Mouse (Mus musculus): ENCODE measurements at regions not wholly inside any gene's neighbourhood (a gene's known extent, or its start where the extent isn't known, plus 50 kb on each side); places are given as distances from the start of the nearest gene placed in this dataset.
"Not testable (repeated sequence)": the region's sequence is repeated elsewhere in the genome, so short reads cannot be mapped to it uniquely, and the experiment has no call there.

DNA sequence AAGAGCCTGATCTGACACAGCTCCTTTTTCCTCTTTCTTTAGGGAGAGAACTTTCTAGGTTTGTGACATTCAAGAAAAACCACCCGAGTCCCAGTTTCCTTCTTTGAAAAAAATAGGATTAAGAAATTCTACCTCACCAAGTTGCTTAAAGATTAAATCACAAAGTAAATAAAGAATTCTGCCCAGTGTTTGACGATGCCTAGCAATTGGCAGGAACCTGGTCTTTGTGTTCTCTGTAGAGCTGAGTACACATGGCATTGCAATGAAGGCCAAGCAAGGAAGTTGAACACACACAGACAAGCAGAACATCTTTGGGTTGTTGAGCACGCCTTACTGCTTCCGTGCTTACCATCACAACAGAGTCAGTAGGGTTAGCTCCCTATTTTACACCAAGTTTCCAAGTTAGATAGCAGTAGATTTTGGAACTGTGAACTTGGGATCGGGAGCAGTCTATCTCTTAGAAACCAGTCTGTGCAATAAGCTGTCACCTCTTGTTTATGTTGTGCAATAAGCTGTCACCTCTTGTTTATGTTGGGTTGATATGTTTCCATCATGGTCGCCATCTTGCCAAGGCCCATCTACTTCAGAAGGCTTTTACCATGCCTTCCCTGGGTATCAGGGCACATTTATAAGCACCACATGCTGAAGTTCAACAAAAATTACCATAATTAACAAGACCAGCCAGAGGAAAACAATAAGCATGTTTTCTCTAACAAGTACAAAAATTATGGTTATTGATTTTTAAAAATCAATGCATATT lies 63.4 kb upstream of the Atp1b1 start:
- POLR2A ChIA-PET, result interaction anchor here (0.7 kb wide), 1 partner anchor 62 kb away, joined by 3 read pairs; no protein-coding TSS in a partner anchor
- no peaks in the 10 kb centered on the region for H3K27me3 ChIP-seq
- in situ Hi-C loops (cut with MboI; ENCODE audit: low pct_unique_long_range_greater_than_20kb), result no loop called here
- CTCF ChIA-PET, result interaction anchor here (1.9 kb wide), 1 partner anchor 10 kb away, joined by 6 read pairs; no protein-coding TSS in a partner anchor
- ATAC-seq (no peak), DNase-seq (ENCODE audit: low read depth, low spot score) (no peak)
- no peak for TF ChIP-seq CTCF (IDR thresholded peaks at IDR 0.05)

- TF ChIP-seq CTCF (IDR thresholded peaks at IDR 0.05), result no peak
- ATAC-seq, result no peak
- no peak for DNase-seq (ENCODE audit: low read depth, low spot score)
- in situ Hi-C loops (cut with MboI; ENCODE audit: low pct_unique_long_range_greater_than_20kb), result no loop called here
- H3K27me3 ChIP-seq, result no peaks in the 10 kb centered on the region
- CTCF ChIA-PET, result no interaction called here
- POLR2A ChIA-PET, result interaction anchor here (1.2 kb wide), 1 partner anchor 10 kb away, joined by 3 read pairs; no protein-coding TSS in a partner anchor
Observed at GRCm38 (mm10) chr1:164518866-164519265, 60.7 kb upstream of the Atp1b1 start.

- ATAC-seq (no peak), DNase-seq (ENCODE audit: low read depth, low spot score) (no peak)
- ChIA-PET POLR2A (interaction anchor here (1.2 kb wide), 1 partner anchor 10 kb away, joined by 3 read pairs; no protein-coding TSS in a partner anchor), CTCF (no interaction called here)
- no peak for TF ChIP-seq CTCF (IDR thresholded peaks at IDR 0.05)
- H3K27me3 ChIP-seq, result no peaks in the 10 kb centered on the region
- in situ Hi-C loops (cut with MboI; ENCODE audit: low pct_unique_long_range_greater_than_20kb), result no loop called here
Observed at GRCm38 (mm10) chr1:164518308-164518707, 60.2 kb upstream of the Atp1b1 start.

DNA sequence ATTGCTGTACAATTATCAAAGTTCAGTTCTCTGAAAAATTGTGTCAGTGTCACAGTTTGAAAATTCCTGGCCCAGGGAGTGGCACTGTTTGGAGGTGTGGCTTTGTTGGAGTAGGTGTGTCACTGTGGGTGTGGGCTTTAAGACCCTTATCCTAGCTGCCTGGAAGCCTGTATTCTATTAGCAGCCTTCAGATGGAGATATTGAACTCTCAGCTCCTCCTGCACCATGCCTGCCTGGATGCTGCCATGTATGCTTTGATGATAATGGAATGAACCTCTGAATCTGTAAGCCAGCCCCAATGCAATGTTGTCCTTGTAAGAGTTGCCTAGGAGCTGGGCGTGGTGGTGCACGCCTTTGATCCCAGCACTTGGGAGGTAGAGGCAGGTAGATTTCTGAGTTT lies 59.2 kb upstream of the Atp1b1 start:
- in situ Hi-C loops (cut with MboI; ENCODE audit: low pct_unique_long_range_greater_than_20kb); H3K27me3 ChIP-seq; POLR2A ChIA-PET; CTCF ChIA-PET; ATAC-seq; DNase-seq (ENCODE audit: low read depth, low spot score): not testable (repeated sequence)

DNA sequence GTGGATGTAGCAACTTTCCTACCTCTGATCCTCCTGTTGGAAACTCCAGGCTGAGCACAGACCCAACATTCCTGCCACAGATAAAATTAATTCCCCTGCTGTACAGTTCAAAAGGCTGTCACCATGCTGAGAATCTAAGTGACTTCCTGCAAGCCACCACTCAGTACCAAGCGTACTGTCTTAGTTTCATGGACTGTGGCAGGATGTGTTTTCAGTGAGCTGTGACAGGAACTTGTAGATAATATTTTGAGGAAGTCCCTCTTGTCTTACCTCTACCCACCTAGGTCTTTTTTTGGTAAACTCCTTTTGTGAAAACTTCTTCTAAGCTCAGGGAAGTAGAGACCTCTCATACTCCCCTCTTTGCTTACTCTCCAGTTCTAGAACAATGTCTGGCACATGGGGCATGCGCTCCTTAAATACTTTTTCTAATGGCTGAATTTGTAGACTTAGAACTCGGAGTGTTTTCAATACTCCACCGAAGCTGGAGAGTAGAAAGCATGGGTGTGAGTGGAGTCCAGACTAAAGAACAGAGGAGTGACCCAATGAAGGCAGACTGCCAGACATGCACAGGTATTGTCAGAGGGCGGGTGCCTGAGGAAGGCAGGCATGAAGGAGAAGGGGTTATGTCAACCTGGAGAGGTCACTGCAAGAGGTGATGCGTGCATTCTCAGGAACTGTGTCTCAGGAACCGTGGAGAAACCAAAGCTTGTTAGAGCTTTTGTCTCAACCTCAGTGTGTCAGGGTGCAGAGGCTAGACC lies 53.7 kb upstream of the Atp1b1 start:
- ChIA-PET POLR2A (no interaction called here), CTCF (interaction anchor here (1.4 to 1.5 kb wide), 2 partner anchors 9 to 19 kb away, joined by 4 to 6 read pairs; no protein-coding TSS in a partner anchor)
- no peaks in the 10 kb centered on the region for H3K27me3 ChIP-seq
- in situ Hi-C loops (cut with MboI; ENCODE audit: low pct_unique_long_range_greater_than_20kb), result no loop called here
- ATAC-seq (no peak), DNase-seq (ENCODE audit: low read depth, low spot score) (no peak)
- TF ChIP-seq CTCF (IDR thresholded peaks at IDR 0.05), result no peak

- DNase-seq (ENCODE audit: low read depth, low spot score), result peak; percentile 19
- ChIA-PET CTCF (no interaction called here), POLR2A (interaction anchor here (0.6 to 1.1 kb wide), 4 partner anchors 10 to 61 kb away, joined by 3 to 6 read pairs (median 4); no protein-coding TSS in a partner anchor)
- no peak for TF ChIP-seq CTCF (IDR thresholded peaks at IDR 0.05)
- ATAC-seq, result peak; percentile 34
- H3K27me3 ChIP-seq, result no peaks in the 10 kb centered on the region
- in situ Hi-C loops (cut with MboI; ENCODE audit: low pct_unique_long_range_greater_than_20kb), result no loop called here
Observed at GRCm38 (mm10) chr1:164509226-164509625, 51.1 kb upstream of the Atp1b1 start.

DNA sequence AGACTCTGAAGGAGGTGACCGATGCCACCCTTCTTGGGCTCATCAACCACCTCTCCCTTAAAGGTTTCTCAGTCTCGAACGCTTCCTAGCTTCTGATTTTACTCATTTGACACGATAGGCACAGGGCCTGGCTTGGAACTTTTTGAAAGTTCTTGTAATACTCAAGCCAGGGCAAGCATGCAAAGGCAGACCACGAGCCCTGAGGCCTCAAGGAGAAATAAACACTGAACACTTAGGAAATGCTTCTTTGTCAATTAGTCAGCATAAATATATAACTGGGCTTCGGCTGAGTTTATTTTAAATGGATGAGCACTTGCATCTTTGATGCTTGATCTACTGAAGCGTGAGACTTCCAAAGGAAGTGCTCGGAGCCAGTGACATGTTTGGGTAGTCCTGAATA lies 50.4 kb upstream of the Atp1b1 start:
- ChIA-PET CTCF (no interaction called here), POLR2A (interaction anchor here (0.5 to 1.0 kb wide), 4 partner anchors 10 to 120 kb away, joined by 3 to 5 read pairs (median 3); no protein-coding TSS in a partner anchor)
- no peaks in the 10 kb centered on the region for H3K27me3 ChIP-seq
- in situ Hi-C loops (cut with MboI; ENCODE audit: low pct_unique_long_range_greater_than_20kb), result no loop called here
- TF ChIP-seq CTCF (IDR thresholded peaks at IDR 0.05), result no peak
- ATAC-seq (peak; percentile 86), DNase-seq (ENCODE audit: low read depth, low spot score) (peak; percentile 42)

DNA sequence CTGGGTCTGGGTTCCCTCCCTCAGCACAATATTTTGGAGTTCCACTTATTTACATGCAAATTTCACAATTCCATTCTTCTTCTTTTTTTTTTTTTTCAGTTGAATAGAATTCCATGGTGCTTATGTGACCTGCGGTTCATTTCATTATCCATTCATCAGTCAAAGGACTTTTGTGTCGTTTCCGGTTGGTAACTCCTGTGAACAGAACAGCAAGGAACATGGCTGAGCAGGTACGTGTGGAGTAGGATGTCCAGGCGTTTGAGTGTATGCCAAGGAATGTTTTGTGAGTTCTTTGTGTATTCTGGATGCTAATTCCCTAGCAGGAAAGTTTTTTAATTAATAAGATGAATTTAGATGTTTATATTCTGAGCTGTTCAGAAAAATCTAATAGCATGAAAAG lies 50.0 kb upstream of the Atp1b1 start:
- peak; percentile 22 for DNase-seq (ENCODE audit: low read depth, low spot score)
- ChIA-PET CTCF (no interaction called here), POLR2A (interaction anchor here (0.5 to 1.0 kb wide), 4 partner anchors 11 to 120 kb away, joined by 3 to 5 read pairs (median 3); no protein-coding TSS in a partner anchor)
- ATAC-seq, result no peak
- TF ChIP-seq CTCF (IDR thresholded peaks at IDR 0.05), result no peak
- in situ Hi-C loops (cut with MboI; ENCODE audit: low pct_unique_long_range_greater_than_20kb), result no loop called here
- no peaks in the 10 kb centered on the region for H3K27me3 ChIP-seq

All from Patski (cell line).